Mouse (Mus musculus): ENCODE data around the gene Lrrn2.
A peak's percentile ranks its signal among the peaks of the same experiment; 100 is the strongest.

Gene Lrrn2

DNA sequence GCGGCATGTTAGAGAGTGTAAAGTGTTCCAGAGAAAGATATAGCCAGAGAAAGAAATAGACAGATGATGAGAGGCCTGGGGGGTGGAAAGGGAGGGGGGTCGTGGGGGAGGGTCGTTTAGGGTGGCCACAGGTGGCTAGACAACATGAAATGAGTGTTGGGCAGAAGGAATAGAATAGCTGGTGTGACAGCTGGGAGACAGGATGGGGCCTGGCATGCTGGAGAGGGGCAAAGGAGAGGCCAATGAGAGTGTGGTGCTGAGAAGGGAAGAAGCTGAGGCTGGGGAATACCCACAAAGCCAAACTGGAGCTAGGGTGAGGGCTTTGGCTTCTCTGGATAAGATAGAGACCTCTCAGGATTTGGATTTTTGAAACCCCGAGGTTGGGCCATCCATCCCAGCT, 6.6 kb downstream of the Lrrn2 start:
- no peak for DNase-seq (ENCODE audit: low spot score)

DNA sequence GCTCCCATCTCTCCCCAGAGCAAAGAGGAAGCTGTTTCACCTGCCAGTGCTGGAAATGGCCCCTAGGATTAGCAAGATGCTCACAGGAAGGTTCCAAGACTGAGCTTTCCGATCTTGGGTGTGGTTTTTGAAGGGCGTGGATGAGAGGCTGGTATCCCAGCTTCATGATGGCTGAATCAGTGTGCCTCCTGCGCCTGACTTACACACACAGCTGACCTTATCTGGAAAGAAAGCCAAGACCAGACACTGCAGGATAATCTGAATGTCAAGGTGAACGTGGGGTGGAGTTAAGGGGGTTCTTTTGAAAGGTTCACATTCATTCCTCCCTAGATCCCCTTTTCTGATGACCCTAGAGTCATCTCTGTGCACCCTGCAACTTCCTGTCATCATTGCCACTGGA, 8.7 kb downstream of the Lrrn2 start:
- DNase-seq (ENCODE audit: low spot score), result no peak

DNA sequence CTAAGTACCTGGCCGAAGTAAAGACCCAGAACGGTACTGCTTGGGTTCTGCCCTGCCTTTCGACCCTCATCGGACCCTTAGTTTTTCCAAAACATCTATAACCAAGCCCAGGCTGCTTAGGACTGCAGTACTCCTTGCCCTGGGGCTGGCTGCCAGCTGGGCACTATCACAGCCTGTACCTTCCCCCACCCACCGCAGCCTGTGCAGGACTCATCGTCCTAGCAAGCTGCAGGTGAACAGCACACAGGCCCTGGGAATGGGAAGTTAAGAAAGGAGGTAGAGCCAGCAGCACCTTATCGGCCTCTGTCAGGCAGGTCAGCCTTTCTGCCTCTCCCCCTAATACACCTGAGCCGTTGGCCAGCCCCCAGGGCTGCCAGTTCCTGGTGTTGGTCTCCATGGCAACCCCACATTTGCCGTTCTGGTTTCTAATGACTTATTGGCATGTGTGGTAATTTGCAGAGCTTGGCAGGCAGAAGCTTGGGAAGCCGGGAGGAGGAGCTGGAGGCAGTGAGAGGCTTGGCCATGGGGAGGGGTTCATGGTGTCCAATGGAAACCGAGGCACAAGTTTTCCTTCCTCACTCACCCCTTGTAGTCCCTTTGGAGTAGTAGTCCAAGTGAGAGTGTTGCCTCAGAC, 10.2 kb downstream of the Lrrn2 start:
- DNase-seq (ENCODE audit: low spot score), result peak; percentile 6

DNA sequence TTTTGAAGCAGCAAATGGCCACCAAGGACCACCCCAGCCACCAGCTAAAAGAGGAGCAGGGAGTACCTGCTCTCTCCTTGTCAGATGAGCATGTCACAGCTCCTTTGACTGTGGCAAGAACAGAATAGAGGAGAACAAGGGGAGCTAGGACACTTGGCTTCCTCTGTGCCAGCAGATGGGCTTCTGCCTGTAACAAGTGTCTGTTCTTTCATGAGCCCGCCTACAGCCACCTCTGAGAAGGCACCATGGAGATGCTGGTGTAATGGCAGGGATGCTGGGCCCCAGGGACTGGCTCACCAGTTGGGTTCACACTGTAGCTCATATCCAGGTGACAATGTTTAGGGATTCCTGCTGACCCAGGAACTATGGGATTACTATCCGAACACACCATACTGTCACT, 12.0 kb downstream of the Lrrn2 start:
- no peak for DNase-seq (ENCODE audit: low spot score)

DNA sequence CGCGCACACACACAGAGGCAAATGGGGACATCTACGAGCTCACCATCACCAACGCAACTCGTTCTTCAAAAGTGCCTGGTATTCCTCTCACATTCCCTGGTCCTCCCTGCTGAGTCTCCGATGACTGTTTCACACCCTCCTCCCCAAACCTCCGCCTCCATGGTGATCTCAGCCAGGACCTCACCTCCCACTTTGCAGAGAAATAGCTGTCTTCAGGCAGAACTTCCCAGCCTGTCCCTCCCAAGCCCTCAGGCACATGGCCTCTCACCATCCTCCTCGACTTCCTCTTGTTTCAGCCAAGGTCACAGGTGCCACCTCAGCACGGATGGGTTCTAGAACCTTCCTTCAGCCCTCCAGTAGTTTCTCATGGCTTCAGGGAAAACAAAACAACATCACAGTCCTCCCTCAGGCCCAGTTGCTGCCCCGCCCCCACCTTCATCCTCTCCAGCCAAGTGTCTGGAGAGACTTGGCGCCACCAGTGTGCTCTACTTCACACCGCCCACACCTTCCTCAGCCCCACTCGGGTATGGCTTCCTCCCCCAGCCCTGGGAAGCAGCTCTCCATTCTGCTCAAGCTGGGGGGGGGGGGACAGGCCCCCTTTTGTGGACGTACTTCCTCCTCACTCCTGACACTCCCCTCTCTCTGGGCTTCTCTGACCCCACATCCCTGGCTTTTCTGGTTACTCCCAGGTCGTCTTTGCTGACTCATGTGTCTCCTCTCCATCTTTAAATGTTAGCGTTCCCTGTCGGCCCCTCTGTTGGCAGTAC, 13.4 kb downstream of the Lrrn2 start:
- peak; percentile 6 for DNase-seq (ENCODE audit: low spot score)

DNA sequence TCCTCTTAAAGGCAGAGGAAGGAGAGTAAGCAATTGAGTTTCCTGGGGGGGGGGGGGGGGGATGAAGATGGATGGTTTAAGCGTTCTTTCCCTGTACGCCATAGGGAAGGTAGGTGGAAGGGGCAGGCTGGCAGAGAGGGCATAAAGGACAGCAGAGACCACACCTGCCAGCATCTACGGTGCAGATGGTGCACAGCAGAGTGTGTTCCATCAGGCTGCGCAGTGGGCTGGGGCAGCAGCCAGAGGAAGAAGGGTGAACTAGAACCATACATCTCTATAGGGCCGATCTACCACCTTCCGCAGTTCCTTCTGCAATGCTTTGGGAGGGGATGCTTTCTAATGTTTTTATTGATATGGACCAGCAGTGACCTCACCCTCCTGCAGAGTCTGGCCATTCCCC, 19.0 kb downstream of the Lrrn2 start:
- DNase-seq (ENCODE audit: low spot score), result no peak

DNA sequence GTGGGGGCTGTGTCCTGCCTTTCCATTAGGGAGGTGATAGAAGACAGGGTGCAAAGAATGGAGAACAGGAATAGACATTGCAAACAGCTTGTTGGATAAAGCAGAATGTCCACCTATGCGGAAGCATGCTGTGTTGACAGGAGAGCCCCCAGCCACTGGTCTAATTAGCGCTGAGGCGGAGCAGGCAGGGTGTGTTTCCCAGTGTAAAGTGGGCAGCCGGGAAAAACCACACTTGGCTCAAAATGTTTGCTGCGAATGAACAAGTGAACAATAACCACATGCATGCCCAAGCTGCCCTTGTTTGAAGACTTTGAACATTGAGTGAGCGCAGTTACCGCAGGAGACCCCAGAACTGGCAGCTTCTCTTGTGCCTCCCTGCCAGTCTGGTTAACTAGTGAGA, 19.6 kb downstream of the Lrrn2 start:
- DNase-seq (ENCODE audit: low spot score), result no peak

DNA sequence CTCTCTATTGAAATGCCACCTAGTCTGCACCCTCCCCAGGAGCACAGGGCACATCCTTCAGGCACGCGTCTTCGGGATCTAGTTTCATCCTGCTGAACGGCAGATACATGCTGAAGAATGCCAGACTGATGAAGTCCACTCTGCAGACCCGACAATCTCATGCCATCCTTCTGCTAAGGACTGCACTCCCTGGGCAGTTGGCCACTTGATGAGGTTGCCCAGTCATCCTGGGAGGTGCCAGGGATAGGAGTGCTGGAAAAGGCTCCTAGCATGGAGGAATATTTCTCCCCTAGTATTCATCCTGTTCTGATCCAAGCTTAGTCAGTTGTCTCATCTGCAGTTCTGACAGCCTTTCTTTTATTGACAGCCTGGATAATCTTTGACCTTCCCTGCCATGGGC, 20.9 kb downstream of the Lrrn2 start:
- no peak for DNase-seq (ENCODE audit: low spot score)

DNA sequence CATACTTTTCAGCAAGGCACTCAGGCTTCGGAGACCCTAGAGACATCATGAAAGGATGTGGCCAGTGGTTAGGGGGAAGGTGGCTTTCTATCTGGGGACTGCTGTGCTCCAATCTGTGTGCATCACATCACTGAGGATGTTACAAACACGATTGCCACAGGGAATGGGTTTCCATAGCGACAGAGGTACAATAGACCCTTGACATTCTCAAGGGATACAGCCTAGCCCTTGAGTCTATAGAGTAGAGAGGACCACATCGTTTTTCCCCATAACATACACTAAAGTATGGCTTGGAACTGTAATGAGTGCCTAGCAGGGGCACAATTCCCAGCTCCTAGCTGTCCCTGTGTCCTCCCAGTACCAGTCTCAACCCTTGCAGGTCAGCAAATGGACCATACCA, 23.4 kb downstream of the Lrrn2 start:
- no peak for DNase-seq (ENCODE audit: low spot score)

DNA sequence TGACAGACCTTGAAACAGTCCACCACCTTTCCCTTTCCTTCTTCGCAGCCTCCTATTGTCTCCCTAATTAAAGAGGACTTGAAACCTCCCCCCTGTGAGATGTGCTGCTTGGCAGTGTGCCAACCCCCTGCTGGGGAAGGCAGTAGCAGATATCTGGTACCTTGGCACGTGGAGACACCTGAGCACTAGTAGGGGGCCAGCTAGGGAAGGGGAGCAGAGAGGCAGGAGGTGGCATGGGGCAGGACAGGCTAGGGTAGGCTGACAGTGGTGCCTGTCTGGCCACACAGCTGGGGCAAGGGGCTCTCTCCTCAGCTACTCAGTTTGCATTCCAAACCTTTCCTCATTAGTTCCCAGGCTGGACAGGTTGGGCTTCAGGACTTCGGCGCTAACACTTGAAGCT, 29.0 kb downstream of the Lrrn2 start:
- DNase-seq (ENCODE audit: low spot score), result no peak

DNA sequence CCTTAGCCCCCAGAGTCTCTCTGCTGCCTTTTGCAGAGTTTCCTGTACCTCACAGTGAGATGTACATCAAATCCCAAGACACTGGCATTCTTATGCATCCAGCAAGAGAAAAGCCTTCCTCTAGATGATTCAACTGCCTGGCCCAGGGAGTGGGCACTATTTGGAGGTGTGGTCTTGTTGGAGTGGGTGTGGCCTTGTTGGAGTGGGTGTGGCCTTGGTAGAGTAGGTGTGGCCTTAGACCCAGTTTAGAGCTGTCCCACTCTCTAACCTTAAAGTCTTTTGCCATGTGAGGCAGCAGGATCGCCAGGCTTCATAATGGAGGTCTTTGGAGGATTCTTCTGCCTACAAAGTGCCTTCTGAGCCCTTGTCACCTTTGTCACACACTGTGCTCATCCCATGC, 29.9 kb downstream of the Lrrn2 start:
- no peak for DNase-seq (ENCODE audit: low spot score)

DNA sequence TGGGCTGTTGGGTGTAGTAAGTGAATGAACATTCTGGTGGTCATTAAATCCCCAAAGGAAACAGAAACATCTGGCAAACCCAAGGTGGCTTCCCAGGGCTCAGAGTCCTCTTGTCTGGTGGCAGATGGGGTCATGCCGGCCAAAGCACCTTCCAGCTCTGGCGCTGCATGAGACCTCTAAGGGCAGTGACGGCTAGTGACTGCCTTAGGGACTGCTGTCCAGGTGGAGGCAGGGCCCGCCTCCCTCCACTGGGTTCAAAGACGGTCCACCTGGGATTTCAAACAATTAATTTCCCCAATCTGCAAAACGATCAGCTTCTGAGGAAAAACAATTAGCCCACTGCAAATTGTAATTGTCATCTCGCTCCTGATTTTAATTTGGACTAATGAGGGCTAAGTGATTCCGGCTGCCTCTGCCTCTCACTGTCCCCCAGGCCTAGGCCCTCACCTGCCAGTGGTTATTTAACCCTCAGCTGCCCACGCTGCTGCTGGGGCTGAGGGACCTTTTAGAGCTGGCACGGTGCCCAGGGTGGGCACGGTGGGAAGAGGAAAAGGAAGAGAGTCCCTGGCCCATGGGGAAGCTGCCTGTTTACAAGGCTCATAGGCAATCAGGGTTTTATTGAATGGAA, 30.5 kb downstream of the Lrrn2 start:
- no peak for DNase-seq (ENCODE audit: low spot score)

DNA sequence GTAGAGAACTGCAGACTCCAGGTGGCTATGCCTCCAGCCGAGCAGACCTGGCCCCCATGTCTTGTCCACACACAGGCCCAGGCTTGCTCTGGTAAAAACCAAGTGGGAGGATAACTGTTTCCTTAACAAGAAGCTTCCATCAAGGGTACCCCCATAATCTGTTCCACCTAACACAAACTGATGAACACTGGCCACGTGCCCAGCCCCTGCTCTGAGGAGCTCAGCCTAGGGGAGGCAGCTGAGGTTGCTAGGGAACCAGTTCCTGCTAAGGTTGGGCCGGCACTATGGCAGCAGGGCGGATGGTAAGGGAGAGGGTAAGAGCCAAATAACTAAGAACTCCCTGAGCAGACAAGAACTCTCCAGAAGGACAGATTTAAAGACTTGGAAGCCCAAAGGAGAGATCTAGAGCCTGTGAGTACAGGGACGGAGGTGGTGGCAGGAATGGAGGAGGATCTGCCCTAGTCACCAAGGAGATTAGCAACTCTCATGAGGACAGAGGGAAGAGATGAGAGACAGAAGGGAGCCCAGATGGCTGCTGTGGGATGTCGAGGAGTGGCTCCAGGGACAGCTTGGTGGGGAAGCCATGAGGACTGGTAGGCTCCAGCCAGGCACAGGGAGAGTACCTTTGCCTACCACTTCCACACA, 35.9 kb downstream of the Lrrn2 start:
- no peak for DNase-seq (ENCODE audit: low spot score)

DNA sequence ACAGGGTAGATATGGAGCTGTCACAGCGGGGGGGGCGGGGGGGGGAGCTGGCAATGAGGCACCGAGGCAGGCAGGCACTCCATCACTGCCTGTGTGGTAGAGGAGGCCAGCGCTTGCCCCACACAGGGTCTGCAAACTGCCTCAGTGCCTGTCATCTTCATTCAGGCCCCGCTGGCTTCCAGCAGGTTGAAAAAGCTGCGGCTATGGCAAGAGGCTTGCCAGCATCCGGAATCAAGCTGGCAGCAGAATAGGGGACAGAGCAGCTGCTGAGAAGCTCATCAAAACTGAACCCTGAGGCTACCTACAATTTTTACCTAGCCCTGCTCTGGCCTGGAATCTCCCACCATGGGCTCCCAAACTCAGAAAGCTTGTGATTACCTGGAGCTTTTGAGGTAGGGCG, 37.5 kb downstream of the Lrrn2 start:
- no peak for DNase-seq (ENCODE audit: low spot score)

DNA sequence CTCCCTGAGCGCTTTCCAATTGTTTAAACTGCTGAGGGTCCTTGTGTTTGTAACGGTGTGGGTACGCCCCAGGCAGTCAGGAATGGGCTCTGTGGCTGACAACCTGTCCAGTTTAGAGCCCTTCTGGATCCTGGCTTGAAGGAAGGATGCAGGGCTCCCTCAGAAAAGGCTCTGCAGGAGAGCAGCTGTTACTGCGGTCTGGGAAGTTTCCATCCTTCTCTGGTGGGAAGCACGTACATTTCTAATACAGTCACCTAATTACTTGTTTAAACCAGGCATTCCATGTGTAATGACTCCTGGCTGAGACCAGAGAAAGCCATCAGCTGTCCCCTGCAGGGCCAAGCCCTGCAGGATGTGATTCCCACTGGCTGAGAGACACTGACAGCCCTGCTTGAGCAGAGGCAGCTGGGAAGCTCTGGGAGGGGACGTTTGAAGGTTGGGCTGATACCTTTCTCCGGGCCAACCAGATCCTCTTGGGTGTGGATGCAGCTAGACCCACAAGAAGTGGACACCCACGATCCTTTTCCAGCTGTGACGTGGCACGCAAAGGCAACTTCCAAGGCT, 38.1 kb downstream of the Lrrn2 start:
- no peak for DNase-seq (ENCODE audit: low spot score)

DNA sequence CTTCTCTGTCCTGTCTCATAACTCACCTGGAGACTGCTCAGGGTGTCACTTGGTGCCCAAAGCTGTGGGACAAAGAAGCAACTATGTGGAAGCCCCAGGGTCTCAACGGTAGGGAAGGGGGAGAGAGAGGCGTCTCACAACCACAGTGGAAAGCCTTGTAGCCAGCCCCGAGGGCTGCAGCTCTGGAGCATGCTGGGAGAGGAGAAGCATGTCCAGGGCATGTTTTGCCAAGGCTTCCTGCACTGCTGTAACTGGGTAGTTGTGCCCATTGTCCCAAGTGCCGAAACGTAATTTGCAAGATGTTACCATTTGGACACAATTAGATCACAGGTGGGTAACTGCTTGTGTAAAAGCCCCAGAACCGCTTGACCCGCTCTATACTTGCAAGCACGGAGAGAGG, 39.2 kb downstream of the Lrrn2 start:
- DNase-seq (ENCODE audit: low spot score), result no peak

DNA sequence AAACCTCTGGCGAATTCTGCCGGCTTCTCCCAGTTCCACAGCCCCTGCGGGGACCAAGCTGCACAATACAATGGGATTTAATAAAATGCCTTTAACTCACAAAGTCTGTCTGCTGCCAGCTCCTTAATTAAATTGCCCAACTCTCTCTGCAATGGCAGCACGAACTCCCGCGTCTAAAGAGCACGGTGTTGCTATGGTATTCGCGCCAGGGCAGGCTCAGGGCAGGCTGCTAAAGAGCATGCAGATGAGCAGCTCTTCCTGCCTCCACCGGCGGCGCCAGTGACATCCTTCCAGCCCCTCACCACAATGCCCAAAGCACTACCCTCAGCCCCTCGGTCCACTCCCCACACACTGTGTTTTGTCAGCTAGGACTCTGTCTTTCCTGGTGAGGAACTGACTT, 41.0 kb downstream of the Lrrn2 start:
- DNase-seq (ENCODE audit: low spot score), result no peak

DNA sequence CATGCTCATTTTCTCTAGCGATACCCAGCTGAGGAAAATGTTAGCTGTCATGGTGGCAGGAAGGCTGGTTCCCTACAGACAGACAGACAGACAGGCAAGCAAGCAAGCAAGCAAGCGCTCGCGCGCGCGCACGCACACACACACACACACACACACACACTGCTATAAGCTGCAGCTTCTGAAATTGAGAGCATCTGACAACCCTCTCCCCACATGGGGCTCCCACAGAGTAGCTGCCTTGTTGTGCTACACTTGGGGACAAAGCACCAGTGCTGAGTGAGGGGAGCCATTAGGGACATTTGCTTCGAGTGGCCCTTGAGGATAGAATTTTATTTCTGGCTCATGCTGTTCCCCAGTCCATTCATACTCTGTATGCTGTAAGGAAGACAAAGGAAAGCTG, 42.2 kb downstream of the Lrrn2 start:
- DNase-seq (ENCODE audit: low spot score), result no peak

DNA sequence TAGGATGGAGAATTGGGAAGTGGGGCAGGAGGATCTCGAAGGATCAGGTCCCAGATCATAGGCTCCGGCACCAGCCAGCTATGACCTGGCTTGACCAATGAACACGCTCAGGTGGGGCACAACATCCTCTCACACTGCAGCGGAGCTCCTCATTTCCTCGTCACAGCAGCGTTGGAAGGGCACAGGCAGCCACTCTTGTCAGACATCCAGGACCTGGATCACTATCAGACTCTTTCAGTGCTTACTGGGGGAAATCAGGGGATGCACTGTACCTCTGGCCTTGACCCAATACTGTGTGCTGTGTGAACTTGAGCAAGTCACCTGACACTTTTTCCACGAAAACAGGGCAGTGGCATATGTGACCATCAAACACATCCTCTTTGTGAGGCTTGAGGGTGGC, 45.2 kb downstream of the Lrrn2 start:
- DNase-seq (ENCODE audit: low spot score), result no peak

DNA sequence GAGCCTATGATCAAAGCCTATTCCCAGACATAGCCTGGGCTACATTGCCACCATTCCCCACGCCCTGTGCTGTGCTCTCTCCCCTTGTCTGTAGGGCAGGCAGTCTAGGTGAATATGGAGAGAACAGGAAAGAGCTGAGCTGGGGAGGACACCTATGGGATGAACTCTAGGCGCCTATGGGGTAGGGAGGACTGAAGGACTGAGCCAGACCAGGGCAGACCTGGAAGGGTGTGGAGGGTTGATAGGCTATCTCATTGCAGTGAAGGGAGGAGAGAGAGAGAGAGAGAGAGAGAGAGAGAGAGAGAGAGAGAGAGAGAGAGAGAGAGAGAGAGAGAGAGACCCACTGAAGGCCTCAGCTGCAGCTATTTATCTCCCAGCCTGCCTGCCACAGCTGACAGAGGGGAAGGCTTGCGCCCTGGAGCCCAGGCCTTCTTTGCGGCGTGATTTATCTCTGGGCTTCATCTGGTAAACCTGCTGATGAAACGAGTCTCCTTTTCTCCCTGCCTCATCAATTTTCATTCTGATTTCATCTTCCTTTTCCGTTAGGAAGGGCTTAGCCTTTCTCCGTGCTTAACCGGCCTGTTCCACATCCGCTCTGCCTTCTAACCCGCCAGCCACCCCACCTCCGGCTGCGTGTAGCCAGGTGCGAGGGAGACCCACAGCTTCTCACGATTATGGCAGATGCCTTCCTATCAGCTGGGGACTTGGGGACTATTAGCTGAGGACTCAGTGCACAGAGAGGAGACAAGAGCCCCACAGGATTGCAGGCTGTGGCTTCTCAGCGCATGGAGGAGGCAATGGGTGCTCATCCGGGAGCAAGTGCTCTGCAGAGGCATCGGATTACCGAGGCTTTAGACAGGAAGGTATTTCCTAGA, 48.2 kb downstream of the Lrrn2 start:
- DNase-seq (ENCODE audit: low spot score), result no peak

DNA sequence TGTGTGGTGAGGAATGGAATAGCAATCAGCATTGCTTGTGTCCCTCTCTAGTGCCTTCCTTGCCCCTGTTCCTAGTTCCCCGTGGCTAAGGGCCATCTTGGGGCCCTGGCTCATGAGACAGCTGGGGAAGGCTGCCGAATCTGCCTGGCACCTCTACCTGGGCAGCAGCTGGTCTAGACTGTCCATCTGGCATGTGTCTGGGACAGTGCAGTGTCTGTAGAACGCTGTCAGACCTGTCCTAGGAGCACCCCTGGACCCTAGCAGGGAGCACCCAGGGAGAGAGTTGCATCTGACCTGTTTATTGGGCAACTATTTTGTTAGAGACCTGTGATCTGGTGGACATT, 48.8 kb downstream of the Lrrn2 start:
- DNase-seq (ENCODE audit: low spot score), result no peak

DNA sequence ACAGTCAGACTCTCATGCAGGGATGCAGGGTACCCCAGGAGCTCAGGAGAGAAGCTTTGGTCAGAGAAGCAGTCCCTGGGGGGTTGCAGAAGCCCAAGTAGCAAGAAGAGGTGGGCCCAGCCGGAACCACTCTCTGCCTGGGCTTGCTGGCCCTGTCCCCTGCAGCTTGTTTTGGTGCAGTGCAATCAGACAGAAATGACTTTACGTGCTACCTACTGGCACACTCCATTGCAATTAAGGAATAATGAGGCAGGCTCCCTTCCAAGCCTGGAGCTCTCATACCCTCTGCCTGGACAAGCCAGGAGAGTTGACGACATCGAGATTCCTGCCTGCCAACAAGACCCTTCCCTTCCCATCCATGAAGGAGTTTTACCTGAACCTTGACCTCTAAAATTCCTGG, 50.2 kb downstream of the Lrrn2 start:
- DNase-seq (ENCODE audit: low spot score), result no peak
